Mouse (Mus musculus): ENCODE results near the gene Zfhx3.

DNA sequence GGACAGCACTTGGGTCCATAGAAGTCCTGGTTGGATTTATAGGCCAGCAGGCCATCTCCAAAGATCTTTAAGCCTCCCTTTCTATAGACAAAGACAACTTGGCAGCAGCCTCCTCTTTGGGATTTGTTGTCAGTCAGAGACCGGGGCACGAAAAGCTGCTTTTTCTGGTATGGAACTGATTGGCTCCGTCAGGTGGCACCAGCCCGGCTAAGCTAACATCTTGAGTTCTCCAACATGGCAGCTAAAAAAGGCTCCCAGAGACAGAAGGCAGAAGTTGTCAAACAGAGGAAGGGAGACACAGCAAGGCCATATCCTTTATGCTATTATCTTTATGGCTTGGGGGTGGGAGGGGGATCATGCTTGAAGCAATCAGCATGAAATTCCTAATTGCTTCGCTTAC lies 947.0 kb downstream of the Zfhx3 start:
- TF ChIP-seq POLR2A (IDR thresholded peaks at IDR 0.05; ENCODE audit: borderline replicate concordance, control insufficient read depth, low read depth, low read length) (no peak), CTCF (IDR thresholded peaks at IDR 0.05; ENCODE audit: control insufficient read depth, insufficient read depth, low read length) (no peak)
